Mouse (Mus musculus): ENCODE measurements at regions not wholly inside any gene's neighbourhood (a gene's known extent, or its start where the extent isn't known, plus 50 kb on each side); places are given as distances from the start of the nearest gene placed in this dataset.

GRCm38 (mm10) chr2:132472126-132472525 lies 86.9 kb upstream of the Prokr2 start:
- H3K9me3 ChIP-seq (ENCODE audit: low read length), result no peaks in the 10 kb centered on the region
- no peaks in the 10 kb centered on the region for H3K36me3 ChIP-seq (ENCODE audit: insufficient read depth, low read length)
- H3K4me3 ChIP-seq (replicated peaks; ENCODE audit: low read length), result no peak overlapping the region
- H3K4me1 ChIP-seq (replicated peaks; ENCODE audit: low read depth, low read length), result peaks cover 6% of the 10 kb centered on the region; the same call in 1 of the 2 replicates
- no peak for TF ChIP-seq NANOG (IDR thresholded peaks at IDR 0.05; ENCODE audit: borderline replicate concordance, low read length)
- no peak for TF ChIP-seq CTCF (conservative IDR thresholded peaks at IDR 0.05; ENCODE audit: low read length)
- no peak for TF ChIP-seq POU5F1 (IDR thresholded peaks at IDR 0.05; ENCODE audit: borderline replicate concordance, low read length)
- H3K27me3 ChIP-seq (ENCODE audit: insufficient read depth, low read length), result peaks cover 14% of the 10 kb centered on the region

GRCm38 (mm10) chr2:132468957-132469642 lies 83.9 kb upstream of the Prokr2 start:
- H3K4me3 ChIP-seq (replicated peaks; ENCODE audit: low read length), result no peak overlapping the region
- no peaks in the 10 kb centered on the region for H3K9me3 ChIP-seq (ENCODE audit: low read length)
- H3K27me3 ChIP-seq (ENCODE audit: insufficient read depth, low read length), result 0 out of 2 replicates have a peak, but pooled peaks cover 4% of the 10 kb centered on the region
- no peaks in the 10 kb centered on the region for H3K4me1 ChIP-seq (replicated peaks; ENCODE audit: low read depth, low read length)
- no peaks in the 10 kb centered on the region for H3K36me3 ChIP-seq (ENCODE audit: insufficient read depth, low read length)
- TF ChIP-seq NANOG (IDR thresholded peaks at IDR 0.05; ENCODE audit: borderline replicate concordance, low read length) (no peak), CTCF (conservative IDR thresholded peaks at IDR 0.05; ENCODE audit: low read length) (no peak), POU5F1 (IDR thresholded peaks at IDR 0.05; ENCODE audit: borderline replicate concordance, low read length) (no peak)

GRCm38 (mm10) chr2:132455029-132455428 lies 69.8 kb upstream of the Prokr2 start:
- TF ChIP-seq CTCF (conservative IDR thresholded peaks at IDR 0.05; ENCODE audit: low read length) (no peak), POU5F1 (IDR thresholded peaks at IDR 0.05; ENCODE audit: borderline replicate concordance, low read length) (no peak), NANOG (IDR thresholded peaks at IDR 0.05; ENCODE audit: borderline replicate concordance, low read length) (no peak)
- Histone ChIP-seq H3K4me1 (replicated peaks; ENCODE audit: low read depth, low read length) (no peaks in the 10 kb centered on the region), H3K36me3 (ENCODE audit: insufficient read depth, low read length) (no peaks in the 10 kb centered on the region), H3K27me3 (ENCODE audit: insufficient read depth, low read length) (no peaks in the 10 kb centered on the region; the same call in 1 of the 2 replicates), H3K9me3 (ENCODE audit: low read length) (0 out of 2 replicates have a peak, but pooled peaks cover 4% of the 10 kb centered on the region), H3K4me3 (replicated peaks; ENCODE audit: low read length) (no peak overlapping the region)

GRCm38 (mm10) chr2:132449347-132449746 lies 64.1 kb upstream of the Prokr2 start:
- Histone ChIP-seq H3K9me3 (ENCODE audit: low read length) (0 out of 2 replicates have a peak, but pooled peaks cover 4% of the 10 kb centered on the region), H3K4me1 (replicated peaks; ENCODE audit: low read depth, low read length) (no peaks in the 10 kb centered on the region)
- TF ChIP-seq CTCF (conservative IDR thresholded peaks at IDR 0.05; ENCODE audit: low read length) (no peak), NANOG (IDR thresholded peaks at IDR 0.05; ENCODE audit: borderline replicate concordance, low read length) (no peak), POU5F1 (IDR thresholded peaks at IDR 0.05; ENCODE audit: borderline replicate concordance, low read length) (no peak)

GRCm38 (mm10) chr2:132447826-132448225 lies 62.6 kb upstream of the Prokr2 start:
- TF ChIP-seq NANOG (IDR thresholded peaks at IDR 0.05; ENCODE audit: borderline replicate concordance, low read length) (no peak), CTCF (conservative IDR thresholded peaks at IDR 0.05; ENCODE audit: low read length) (no peak), POU5F1 (IDR thresholded peaks at IDR 0.05; ENCODE audit: borderline replicate concordance, low read length) (no peak)

More at GRCm38 (mm10) chr2:132449347-132449746, 64.1 kb upstream of the Prokr2 start:
- H3K4me3 ChIP-seq (replicated peaks; ENCODE audit: low read length), result no peak overlapping the region
- H3K27me3 ChIP-seq (ENCODE audit: insufficient read depth, low read length), result peaks cover 4% of the 10 kb centered on the region; the same call in 1 of the 2 replicates
- no peaks in the 10 kb centered on the region for H3K36me3 ChIP-seq (ENCODE audit: insufficient read depth, low read length)

GRCm38 (mm10) chr2:132446019-132446418 lies 60.8 kb upstream of the Prokr2 start:
- no peak overlapping the region for H3K4me3 ChIP-seq (replicated peaks; ENCODE audit: low read length)
- no peaks in the 10 kb centered on the region for H3K36me3 ChIP-seq (ENCODE audit: insufficient read depth, low read length)
- H3K4me1 ChIP-seq (replicated peaks; ENCODE audit: low read depth, low read length), result no peaks in the 10 kb centered on the region
- 0 out of 2 replicates have a peak, but pooled peaks cover 4% of the 10 kb centered on the region for H3K27me3 ChIP-seq (ENCODE audit: insufficient read depth, low read length)
- no peak for TF ChIP-seq CTCF (conservative IDR thresholded peaks at IDR 0.05; ENCODE audit: low read length)
- no peak for TF ChIP-seq POU5F1 (IDR thresholded peaks at IDR 0.05; ENCODE audit: borderline replicate concordance, low read length)
- TF ChIP-seq NANOG (IDR thresholded peaks at IDR 0.05; ENCODE audit: borderline replicate concordance, low read length), result no peak
- no peaks in the 10 kb centered on the region for H3K9me3 ChIP-seq (ENCODE audit: low read length)

More at GRCm38 (mm10) chr2:132447826-132448225, 62.6 kb upstream of the Prokr2 start:
- Histone ChIP-seq H3K36me3 (ENCODE audit: insufficient read depth, low read length) (no peaks in the 10 kb centered on the region), H3K27me3 (ENCODE audit: insufficient read depth, low read length) (0 out of 2 replicates have a peak, but pooled peaks cover 4% of the 10 kb centered on the region), H3K4me1 (replicated peaks; ENCODE audit: low read depth, low read length) (no peaks in the 10 kb centered on the region), H3K9me3 (ENCODE audit: low read length) (no peaks in the 10 kb centered on the region), H3K4me3 (replicated peaks; ENCODE audit: low read length) (no peak overlapping the region)

- no peaks in the 10 kb centered on the region for H3K36me3 ChIP-seq (ENCODE audit: insufficient read depth, low read length)
- H3K9me3 ChIP-seq (ENCODE audit: low read length), result no peaks in the 10 kb centered on the region
- TF ChIP-seq CTCF (conservative IDR thresholded peaks at IDR 0.05; ENCODE audit: low read length) (no peak), NANOG (IDR thresholded peaks at IDR 0.05; ENCODE audit: borderline replicate concordance, low read length) (peak; percentile 36; the same call in 1 of the 2 replicates)
- H3K27me3 ChIP-seq (ENCODE audit: insufficient read depth, low read length), result 0 out of 2 replicates have a peak, but pooled peaks cover 4% of the 10 kb centered on the region
- H3K4me3 ChIP-seq (replicated peaks; ENCODE audit: low read length), result no peak overlapping the region
- H3K4me1 ChIP-seq (replicated peaks; ENCODE audit: low read depth, low read length), result no peaks in the 10 kb centered on the region
Observed at GRCm38 (mm10) chr2:132444442-132445161, 59.4 kb upstream of the Prokr2 start.
